Mouse (Mus musculus) intestine, embryonic 16.5 days (tissue): ENCODE results near the gene Taf1c. TPM values are rescaled to one million over a fixed set of nuclear protein-coding genes. Genes with fewer than 3 reads are reported as not detected.

Experiments
- ATAC-seq: fragments of 200-750 bp; cut with Nextera tagmentation; 2 replicates; pipeline ENCODE4 v1.8.0; 2017; ENCODE audit warnings: moderate TSS enrichment, moderate library complexity
- H3K27ac ChIP-seq: fragments of 300-500 bp; sonication (generic); 2 replicates; pipeline ENCODE4 v1.5.1; 2014; ENCODE audit warnings: mild to moderate bottlenecking, low read length
- H3K27me3 ChIP-seq: fragments of 300-500 bp; sonication (generic); replicated peaks from 2 replicates; pipeline ENCODE4 v1.6.1; 2014; ENCODE audit warnings: low read length, control low read depth, mixed read lengths; ENCODE audit not compliant: control insufficient read depth, insufficient read depth
- H3K36me3 ChIP-seq: fragments of 300-500 bp; sonication (generic); 2 replicates; pipeline ENCODE4 v1.6.1; 2014; ENCODE audit warnings: low read length, control low read depth; ENCODE audit not compliant: control insufficient read depth, insufficient read depth
- H3K4me1 ChIP-seq: fragments of 300-500 bp; sonication (generic); 2 replicates; pipeline ENCODE4 v1.6.1; 2014; ENCODE audit warnings: low read length, control low read depth, mixed read lengths; ENCODE audit not compliant: control insufficient read depth, insufficient read depth
- H3K4me2 ChIP-seq: fragments of 300-500 bp; sonication (generic); 2 replicates; pipeline ENCODE4 v1.6.1; 2014; ENCODE audit warnings: low read depth, low read length, control low read depth
- H3K4me3 ChIP-seq: fragments of 300-500 bp; sonication (generic); 2 replicates; pipeline ENCODE4 v1.5.1; 2014; ENCODE audit warnings: mild to moderate bottlenecking, low read length
- H3K9ac ChIP-seq: fragments of 300-500 bp; sonication (generic); 2 replicates; pipeline ENCODE4 v1.6.1; 2014; ENCODE audit warnings: low read depth, low read length
- H3K9me3 ChIP-seq: fragments of 300-500 bp; sonication (generic); 2 replicates; pipeline ENCODE4 v1.6.1; 2016; ENCODE audit warnings: low read length, control low read depth; ENCODE audit not compliant: control insufficient read depth
- WGBS: fragments of 180-500 bp; shearing (Covaris S2); extraction: QIAGEN DNeasy Blood & Tissue Kit; methylation state at CpG from one replicate; pipeline ENCODE4 v1.1.7; 2014; 5-methylcytosine and 5-hydroxymethylcytosine counted together
- polyA plus RNA-seq: library from polyadenylated mRNA; unstranded; fragments of >200 nt; fragmentation: Nextera tagmentation; extraction: Ambion mirVana; gene quantifications from 2 replicates; pipeline ENCODE4 v1.2.1, GENCODE M21; 2015

The Taf1c gene
- polyA plus RNA-seq, 1 experiment from 2014 or later: 11.9 TPM

DNA sequence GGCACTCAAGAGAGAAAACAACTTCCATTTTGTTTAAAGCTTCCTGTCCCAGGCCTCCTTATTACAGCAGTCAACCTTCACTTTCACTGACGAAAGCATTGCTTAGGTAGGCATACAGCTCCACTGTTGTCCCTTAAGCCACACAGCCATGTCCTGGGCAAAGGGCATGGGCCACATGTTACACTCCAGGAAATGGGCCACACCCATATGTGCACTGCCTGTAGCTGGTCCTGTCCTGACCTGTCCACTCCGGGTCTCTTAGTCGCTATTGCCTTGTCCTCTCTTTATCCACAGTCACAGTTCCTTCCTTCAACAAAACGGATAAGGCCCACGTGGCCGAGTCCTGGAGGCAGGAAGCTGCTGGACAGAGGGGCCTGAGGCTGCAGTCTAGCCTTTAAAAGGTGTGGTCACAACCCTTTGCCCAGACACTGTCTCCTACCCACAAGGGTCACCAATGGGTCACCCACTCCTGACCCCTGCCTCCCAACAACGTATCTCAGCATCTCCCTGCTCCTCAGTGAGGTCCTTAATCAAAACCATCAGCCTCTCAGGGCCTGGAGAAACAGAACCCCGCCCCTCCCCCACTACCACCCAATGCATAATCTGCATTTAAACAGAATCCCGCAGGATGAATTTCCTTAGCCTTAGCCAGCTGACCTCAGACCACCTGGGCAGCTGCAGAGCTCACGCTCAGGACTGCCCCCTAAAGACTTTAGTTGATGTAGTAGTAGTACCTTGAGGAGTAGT is 22.8 kb upstream of the Taf1c start:
- no peak overlapping the region for H3K27ac ChIP-seq
- WGBS: 39% methylated on average over 10 of the region's 10 CpGs
- no peaks in the 10 kb centered on the region for H3K9me3 ChIP-seq
- H3K27me3 ChIP-seq: no peaks in the 10 kb centered on the region
- ATAC-seq: peak; percentile 82
- H3K36me3 ChIP-seq: no peaks in the 10 kb centered on the region
- H3K4me1 ChIP-seq: 0 out of 2 replicates have a peak, but pooled peaks cover 5% of the 10 kb centered on the region
- H3K4me2 ChIP-seq: no peak overlapping the region
- H3K4me3 ChIP-seq: no peak overlapping the region
- H3K9ac ChIP-seq: no peak overlapping the region

DNA sequence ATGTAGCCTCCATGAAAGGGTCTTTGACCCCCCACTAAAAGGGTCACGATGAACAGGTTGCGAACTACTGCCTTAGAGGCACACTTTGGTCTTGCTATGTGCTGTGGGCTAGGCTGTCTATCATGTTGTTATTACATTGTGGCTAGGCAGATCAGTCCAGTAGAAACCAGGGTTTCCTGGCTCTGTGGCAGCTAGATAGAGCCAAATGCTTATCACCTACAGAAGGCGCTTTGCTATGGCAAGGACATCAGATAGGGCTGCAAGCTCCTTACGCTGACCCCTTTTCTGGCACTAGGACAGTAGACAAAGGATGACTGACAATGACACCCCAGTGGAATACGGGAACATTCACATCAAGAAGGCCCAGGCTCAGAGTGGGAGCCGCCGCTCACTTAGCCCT is 22.2 kb upstream of the Taf1c start:
- Histone ChIP-seq H3K4me2 (no peak overlapping the region), H3K4me1 (0 out of 2 replicates have a peak, but pooled peaks cover 5% of the 10 kb centered on the region), H3K4me3 (no peak overlapping the region), H3K27ac (no peak overlapping the region), H3K9ac (no peak overlapping the region), H3K9me3 (no peaks in the 10 kb centered on the region), H3K36me3 (no peaks in the 10 kb centered on the region), H3K27me3 (no peaks in the 10 kb centered on the region)
- WGBS: 87% methylated on average over 7 of the region's 7 CpGs
- no peak; the same call in 1 of the 2 replicates for ATAC-seq

DNA sequence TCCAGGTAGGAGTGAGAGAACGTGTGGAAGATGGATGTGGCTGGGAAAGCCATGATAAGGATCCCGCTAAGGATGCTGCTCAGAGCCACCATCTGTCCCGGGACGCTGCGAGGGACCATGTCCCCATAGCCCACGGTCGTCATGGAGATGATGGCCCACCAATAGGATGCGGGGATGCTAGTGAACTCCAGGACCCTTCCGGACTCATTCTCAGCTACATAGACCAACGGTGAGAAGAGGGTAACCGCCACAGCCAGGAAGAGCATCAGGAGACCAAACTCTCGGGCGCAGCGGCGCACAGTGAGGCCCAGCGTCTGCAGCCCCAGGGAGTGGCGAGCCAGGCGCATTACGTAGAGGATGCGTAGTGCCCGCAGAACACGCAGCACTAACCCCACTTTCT is 20.8 kb upstream of the Taf1c start:
- ATAC-seq: no peak
- Histone ChIP-seq H3K4me2 (no peak overlapping the region), H3K9ac (no peak overlapping the region), H3K4me3 (no peak overlapping the region), H3K27me3 (no peaks in the 10 kb centered on the region), H3K4me1 (0 out of 2 replicates have a peak, but pooled peaks cover under 1% of the 10 kb centered on the region), H3K9me3 (no peaks in the 10 kb centered on the region), H3K27ac (no peak overlapping the region), H3K36me3 (no peaks in the 10 kb centered on the region)
- 83% methylated on average over 22 of the region's 22 CpGs for WGBS

DNA sequence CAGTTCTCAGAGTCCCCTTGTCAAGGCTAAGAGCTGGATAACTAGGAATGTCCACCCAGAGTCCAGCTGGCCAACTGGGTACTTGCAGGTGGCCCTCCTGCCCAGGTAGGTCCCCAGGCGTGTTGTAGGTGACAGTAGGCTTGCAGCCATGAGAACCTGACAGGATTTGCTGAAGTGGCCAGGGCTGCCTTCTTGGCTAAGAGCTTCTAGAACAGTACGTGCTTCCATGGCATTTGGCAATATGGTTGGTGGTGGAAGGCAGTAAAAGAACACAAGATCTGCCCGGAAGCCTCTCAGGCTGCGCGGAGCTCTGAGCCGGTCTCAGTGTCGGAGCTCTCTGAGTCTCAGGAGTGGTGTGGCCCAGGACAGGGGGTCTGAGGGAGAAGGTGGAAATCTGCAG is 19.9 kb upstream of the Taf1c start:
- ATAC-seq: no peak
- Histone ChIP-seq H3K4me2 (no peak overlapping the region), H3K4me3 (no peak overlapping the region), H3K9ac (no peak overlapping the region), H3K9me3 (no peaks in the 10 kb centered on the region), H3K4me1 (no peaks in the 10 kb centered on the region), H3K27ac (no peak overlapping the region), H3K27me3 (no peaks in the 10 kb centered on the region), H3K36me3 (no peaks in the 10 kb centered on the region)
- 91% methylated on average over 7 of the region's 7 CpGs for WGBS

DNA sequence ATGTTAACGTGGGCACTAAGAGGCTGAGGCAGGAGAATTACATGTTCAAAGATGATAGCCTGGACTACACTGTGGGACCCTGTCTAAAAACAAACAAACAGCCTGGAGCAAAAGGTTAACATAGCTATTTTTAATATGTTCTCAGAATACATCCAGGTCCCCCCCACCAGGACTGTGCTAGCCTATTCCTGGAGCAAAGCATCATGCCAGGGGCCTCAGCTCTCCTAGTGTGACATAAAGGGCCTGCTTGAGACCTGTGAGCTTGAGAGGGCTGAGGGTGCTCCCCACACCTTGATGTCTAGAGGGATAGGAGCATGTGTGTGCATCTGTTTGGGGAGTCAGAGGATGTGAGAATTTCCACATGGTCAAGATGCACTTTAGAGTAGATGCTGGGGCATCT is 18.7 kb upstream of the Taf1c start:
- Histone ChIP-seq H3K9me3 (no peaks in the 10 kb centered on the region), H3K4me1 (no peaks in the 10 kb centered on the region), H3K27ac (no peak overlapping the region), H3K9ac (no peak overlapping the region), H3K4me2 (no peak overlapping the region), H3K4me3 (no peak overlapping the region), H3K27me3 (no peaks in the 10 kb centered on the region), H3K36me3 (no peaks in the 10 kb centered on the region)
- ATAC-seq: no peak
- 82% methylated on average over 1 of the region's 1 CpGs for WGBS

DNA sequence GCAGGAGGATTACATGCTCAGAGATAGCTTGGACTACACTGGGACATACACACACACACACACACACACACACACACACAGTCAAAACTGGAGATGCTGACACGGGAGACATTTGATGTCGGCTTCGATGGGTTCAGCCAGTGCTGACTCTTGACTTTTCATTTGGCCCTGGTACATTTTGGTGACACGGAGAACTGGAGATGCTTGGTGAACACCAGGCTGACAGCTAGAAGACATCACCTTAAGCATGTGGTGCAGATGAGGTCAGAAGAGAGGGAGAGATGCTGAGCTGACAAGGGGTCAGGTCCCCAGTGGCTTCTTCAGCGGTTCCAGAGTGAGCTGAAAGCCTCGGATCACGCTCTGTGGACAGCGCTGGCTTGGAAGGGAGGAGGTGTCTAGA is 18.0 kb upstream of the Taf1c start:
- H3K4me3 ChIP-seq: no peak overlapping the region
- H3K9ac ChIP-seq: no peak overlapping the region
- no peaks in the 10 kb centered on the region for H3K36me3 ChIP-seq
- no peaks in the 10 kb centered on the region for H3K9me3 ChIP-seq
- H3K4me2 ChIP-seq: no peak overlapping the region
- no peaks in the 10 kb centered on the region for H3K27me3 ChIP-seq
- no peak for ATAC-seq
- no peak overlapping the region for H3K27ac ChIP-seq
- H3K4me1 ChIP-seq: no peaks in the 10 kb centered on the region
- WGBS: 89% methylated on average over 8 of the region's 8 CpGs

DNA sequence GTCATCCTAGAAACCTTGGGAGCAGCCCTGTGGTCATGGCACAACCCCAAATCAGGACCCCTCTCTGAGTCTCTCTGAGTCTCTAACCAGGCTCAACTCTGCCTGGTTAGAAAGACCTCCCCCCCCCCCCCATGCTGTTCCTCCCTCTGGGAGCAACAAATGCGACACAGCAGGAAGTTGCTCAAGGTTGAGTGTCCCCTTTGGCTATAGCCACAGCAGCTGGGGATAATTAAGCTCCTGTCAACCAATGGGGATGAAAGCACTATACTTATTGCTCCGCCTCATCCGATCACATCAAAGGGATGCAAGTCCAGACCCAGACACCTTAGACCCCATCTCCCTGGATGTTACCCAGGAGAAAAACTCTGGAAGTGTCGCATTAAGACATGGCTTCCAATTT is 17.5 kb upstream of the Taf1c start:
- H3K4me2 ChIP-seq: no peak overlapping the region
- no peak overlapping the region for H3K9ac ChIP-seq
- no peaks in the 10 kb centered on the region for H3K9me3 ChIP-seq
- H3K27me3 ChIP-seq: no peaks in the 10 kb centered on the region
- H3K27ac ChIP-seq: no peak overlapping the region
- WGBS: 67% methylated on average over 4 of the region's 4 CpGs
- H3K4me3 ChIP-seq: no peak overlapping the region
- no peaks in the 10 kb centered on the region for H3K4me1 ChIP-seq
- no peaks in the 10 kb centered on the region for H3K36me3 ChIP-seq
- ATAC-seq: no peak

DNA sequence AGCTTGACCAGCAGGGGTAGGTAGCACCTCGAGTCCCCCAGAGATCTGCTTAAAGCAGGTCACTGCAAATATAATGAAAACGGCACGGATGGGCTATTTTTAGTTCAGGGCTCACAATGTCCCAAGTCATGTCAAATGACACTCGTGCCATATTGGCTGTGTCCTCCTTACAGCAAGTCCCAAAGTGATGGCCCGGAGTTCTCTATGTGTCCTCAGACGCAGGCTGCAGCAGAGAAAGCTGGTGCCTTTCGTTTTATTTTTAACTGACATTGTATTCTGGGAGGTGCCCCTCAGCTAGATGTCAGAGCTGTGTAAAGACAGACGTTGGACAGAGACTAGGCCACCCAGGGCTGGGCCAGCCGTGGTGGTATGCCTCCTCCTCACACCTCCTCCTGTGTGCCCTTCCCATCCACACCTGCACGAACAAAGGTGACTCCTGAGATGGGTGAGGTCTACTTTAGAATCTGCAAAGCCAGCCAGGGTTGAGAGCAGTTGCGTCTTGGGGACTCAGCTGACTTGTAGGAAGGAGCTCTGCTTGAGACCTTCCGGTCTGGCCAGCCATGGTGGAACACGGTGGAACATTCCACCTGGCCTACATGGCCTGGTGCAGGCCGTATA is 15.9 kb upstream of the Taf1c start:
- no peak overlapping the region for H3K4me2 ChIP-seq
- 82% methylated on average over 14 of the region's 14 CpGs for WGBS
- H3K4me3 ChIP-seq: no peak overlapping the region
- H3K4me1 ChIP-seq: no peaks in the 10 kb centered on the region
- H3K36me3 ChIP-seq: no peaks in the 10 kb centered on the region
- H3K9ac ChIP-seq: no peak overlapping the region
- no peaks in the 10 kb centered on the region for H3K27me3 ChIP-seq
- no peak for ATAC-seq
- no peaks in the 10 kb centered on the region for H3K9me3 ChIP-seq
- H3K27ac ChIP-seq: no peak overlapping the region

DNA sequence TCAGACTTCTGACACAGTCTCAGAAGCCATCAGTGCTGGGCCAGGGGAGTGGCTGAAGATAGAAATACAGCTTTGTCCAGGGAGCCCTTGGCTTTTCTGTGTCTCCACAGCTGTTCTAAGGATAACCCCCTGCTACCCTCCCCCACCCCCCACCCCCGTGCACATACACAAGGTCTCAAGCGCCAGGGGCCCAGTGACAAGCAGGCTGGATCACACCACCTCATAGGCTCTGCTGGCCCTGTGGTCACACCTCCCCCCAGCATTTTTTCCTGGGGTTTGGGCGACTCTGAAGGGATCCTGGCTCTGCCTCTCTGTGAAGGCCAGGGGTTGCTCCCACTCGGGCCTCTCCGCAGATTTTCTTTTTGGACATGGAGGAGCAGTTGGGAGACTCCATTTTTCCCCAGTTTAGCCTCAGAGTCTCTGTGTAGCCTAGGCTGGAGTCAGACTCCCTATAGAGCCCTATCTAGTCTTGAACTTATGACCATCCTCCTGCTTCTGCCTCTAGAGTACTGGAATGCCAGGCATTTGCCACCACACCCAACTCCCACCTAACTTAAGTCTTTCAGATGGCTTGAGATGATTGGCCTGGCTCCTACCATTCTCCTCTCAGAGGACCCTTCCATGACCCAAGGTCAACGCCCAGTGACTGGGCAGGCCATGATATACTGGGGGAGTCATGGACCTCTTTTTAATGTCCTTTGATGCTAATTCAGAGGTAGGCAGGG is 15.3 kb upstream of the Taf1c start:
- H3K4me2 ChIP-seq: no peak overlapping the region
- H3K36me3 ChIP-seq: no peaks in the 10 kb centered on the region
- H3K4me3 ChIP-seq: no peak overlapping the region
- no peak for ATAC-seq
- H3K9me3 ChIP-seq: no peaks in the 10 kb centered on the region
- no peaks in the 10 kb centered on the region for H3K27me3 ChIP-seq
- no peak overlapping the region for H3K9ac ChIP-seq
- WGBS: 71% methylated on average over 6 of the region's 6 CpGs
- no peaks in the 10 kb centered on the region for H3K4me1 ChIP-seq
- no peak overlapping the region for H3K27ac ChIP-seq
